Mouse (Mus musculus) heart, postnatal 0 days (tissue): ENCODE data around the gene Tspan12. TPM values are rescaled to one million over a fixed set of nuclear protein-coding genes. Genes with fewer than 3 reads are reported as not detected.

ENCODE experiments used
- ATAC-seq: fragments of 200-750 bp; cut with Nextera tagmentation; 2 replicates; pipeline ENCODE4 v1.8.0; 2017; ENCODE audit warnings: low read depth, moderate number of reproducible peaks, moderate library complexity; ENCODE audit not compliant: insufficient read depth
- DNase-seq: peaks from one replicate; pipeline ENCODE4 v3.0.0-alpha.2; 2016; ENCODE audit warnings: low spot score
- H3K27ac ChIP-seq: fragments of 300-500 bp; sonication (generic); 2 replicates; pipeline ENCODE4 v1.5.1; 2014; ENCODE audit warnings: low read depth, mild to moderate bottlenecking
- H3K27me3 ChIP-seq: fragments of 300-500 bp; sonication (generic); 2 replicates; pipeline ENCODE4 v1.6.1; 2014; ENCODE audit warnings: low read length, mixed read lengths; ENCODE audit not compliant: control insufficient read depth, insufficient read depth
- H3K36me3 ChIP-seq: fragments of 300-500 bp; sonication (generic); replicated peaks from 2 replicates; pipeline ENCODE4 v1.6.1; 2014; ENCODE audit warnings: low read length, mixed read lengths; ENCODE audit not compliant: control insufficient read depth, insufficient read depth
- H3K4me1 ChIP-seq: fragments of 300-500 bp; sonication (generic); 2 replicates; pipeline ENCODE4 v1.6.1; 2014; ENCODE audit warnings: antibody characterized with exemption; ENCODE audit not compliant: control insufficient read depth, insufficient read depth
- H3K4me2 ChIP-seq: fragments of 300-500 bp; sonication (generic); 2 replicates; pipeline ENCODE4 v1.6.1; 2014; ENCODE audit warnings: low read depth, mild to moderate bottlenecking, low read length, moderate library complexity
- H3K4me3 ChIP-seq: fragments of 300-500 bp; sonication (generic); 2 replicates; pipeline ENCODE4 v1.5.1; 2014; ENCODE audit warnings: low read depth, low read length
- H3K9ac ChIP-seq: fragments of 300-500 bp; sonication (generic); replicated peaks from 2 replicates; pipeline ENCODE4 v1.6.1; 2014; ENCODE audit warnings: low read depth, low read length, mixed read lengths
- H3K9me3 ChIP-seq: fragments of 300-500 bp; sonication (generic); replicated peaks from 2 replicates; pipeline ENCODE4 v1.6.1; 2016; ENCODE audit warnings: low read length; ENCODE audit not compliant: control insufficient read depth
- CTCF ChIP-seq: IDR thresholded peaks from 2 replicates; pipeline ENCODE4 v1.5.1; 2016; ENCODE audit warnings: antibody characterized with exemption, control low read depth, low read depth
- EP300 ChIP-seq: IDR thresholded peaks from 2 replicates; pipeline ENCODE4 v1.6.1; 2016; ENCODE audit warnings: antibody characterized with exemption, low read depth
- WGBS: fragments of 180-500 bp; shearing (Covaris S2); extraction: QIAGEN DNeasy Blood & Tissue Kit; methylation state at CpG from one replicate; pipeline ENCODE4 v1.1.7; 2014; 5-methylcytosine and 5-hydroxymethylcytosine counted together
- polyA plus RNA-seq: library from polyadenylated mRNA; unstranded; fragments of >200 nt; fragmentation: Nextera tagmentation; extraction: Ambion mirVana; gene quantifications from 2 replicates; pipeline ENCODE4 v1.2.1, GENCODE M21; 2015
- total RNA-seq: library from RNA; depleted of rRNA; stranded (reverse); fragments of >200 nt; gene quantifications from 2 replicates; pipeline ENCODE4 v1.2.3, GENCODE M21; 2014; ENCODE audit warnings: low replicate concordance; rRNA removed

The Tspan12 gene
- total and polyA plus RNA-seq, 2 experiments from 2014 or later, result 37.4 to 83.6 TPM

DNA sequence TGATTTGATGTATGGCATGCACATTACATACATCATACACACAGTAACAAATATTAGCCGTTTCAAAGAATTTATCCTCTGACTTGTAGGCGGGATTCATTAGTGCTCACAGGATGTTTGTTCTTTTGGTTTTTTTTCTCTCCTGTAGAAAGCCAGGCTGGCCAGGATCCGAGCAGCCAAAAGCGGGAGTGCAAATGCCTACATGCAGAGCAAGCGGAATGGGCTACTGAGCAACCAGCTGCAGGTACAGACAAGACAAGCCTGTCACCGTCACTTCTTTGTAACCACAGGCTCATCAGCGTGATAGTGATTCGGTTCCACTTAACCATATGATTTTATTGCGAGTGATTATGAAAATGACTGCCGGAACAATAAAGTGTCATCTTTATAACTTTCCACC is 130.1 kb downstream of the Tspan12 start:
- Histone ChIP-seq H3K27ac (no peak overlapping the region), H3K4me3 (no peak overlapping the region), H3K4me2 (no peak overlapping the region), H3K4me1 (no peaks in the 10 kb centered on the region), H3K27me3 (no peaks in the 10 kb centered on the region), H3K9me3 (no peaks in the 10 kb centered on the region), H3K36me3 (no peaks in the 10 kb centered on the region), H3K9ac (no peak overlapping the region)
- DNase-seq, result no peak
- no peak for ATAC-seq
- no peak for TF ChIP-seq CTCF
- TF ChIP-seq EP300, result no peak
- WGBS, result 78% methylated on average over 10 of the region's 10 CpGs

Other genes starting within 250 kb of the Tspan12 start
- 11.6 and 18.7 TPM in 2 replicates for gene Ing3, start 97.1 kb upstream of the Tspan12 start, total RNA-seq
- 28.4 and 30.5 TPM in 2 replicates for gene Ing3, start 97.1 kb upstream of the Tspan12 start, polyA plus RNA-seq
- 6.1 and 13.2 TPM in 2 replicates for gene Cped1, start 133.4 kb upstream of the Tspan12 start, total RNA-seq
- 3.6 and 3.9 TPM in 2 replicates for gene Cped1, start 133.4 kb upstream of the Tspan12 start, polyA plus RNA-seq